Mouse (Mus musculus) heart, embryonic 16.5 days (tissue): ENCODE data around the gene Rwdd3. TPM values are rescaled to one million over a fixed set of nuclear protein-coding genes. Genes with fewer than 3 reads are reported as not detected.

Experiments used
- ATAC-seq: fragments of 200-750 bp; cut with Nextera tagmentation; replicated peaks from 2 replicates; pipeline ENCODE4 v1.8.0; 2017; ENCODE audit warnings: moderate number of reproducible peaks; ENCODE audit not compliant: insufficient read depth, low FRiP score; ENCODE audit errors: extremely low read depth
- H3K27ac ChIP-seq: fragments of 300-500 bp; sonication (generic); 2 replicates; pipeline ENCODE4 v1.5.1; 2014; ENCODE audit warnings: mild to moderate bottlenecking, low read length, control low read depth, moderate library complexity
- H3K27me3 ChIP-seq: fragments of 300-500 bp; sonication (generic); 2 replicates; pipeline ENCODE4 v1.6.1; 2014; ENCODE audit warnings: low read length, mixed read lengths; ENCODE audit not compliant: control insufficient read depth, insufficient read depth
- H3K36me3 ChIP-seq: fragments of 300-500 bp; sonication (generic); 2 replicates; pipeline ENCODE4 v1.6.1; 2014; ENCODE audit not compliant: control insufficient read depth, insufficient read depth
- H3K4me1 ChIP-seq: fragments of 300-500 bp; sonication (generic); 2 replicates; pipeline ENCODE4 v1.6.1; 2014; ENCODE audit warnings: low read length, mixed read lengths; ENCODE audit not compliant: control insufficient read depth, insufficient read depth
- H3K4me2 ChIP-seq: fragments of 300-500 bp; sonication (generic); 2 replicates; pipeline ENCODE4 v1.6.1; 2014; ENCODE audit warnings: low read depth, mild to moderate bottlenecking, control low read depth, low read length
- H3K4me3 ChIP-seq: fragments of 300-500 bp; sonication (generic); 2 replicates; pipeline ENCODE4 v1.5.1; 2014; ENCODE audit warnings: mild to moderate bottlenecking, control low read depth, low read length
- H3K9ac ChIP-seq: fragments of 300-500 bp; sonication (generic); 2 replicates; pipeline ENCODE4 v1.6.1; 2014; ENCODE audit warnings: low read length, control low read depth
- H3K9me3 ChIP-seq: fragments of 300-500 bp; sonication (generic); replicated peaks from 2 replicates; pipeline ENCODE4 v1.6.1; 2016; ENCODE audit warnings: low read length; ENCODE audit not compliant: control insufficient read depth
- WGBS: fragments of 180-500 bp; shearing (Covaris S2); extraction: QIAGEN DNeasy Blood & Tissue Kit; methylation state at CpG from one replicate; pipeline ENCODE4 v1.1.7; 2014; 5-methylcytosine and 5-hydroxymethylcytosine counted together
- polyA plus RNA-seq: library from polyadenylated mRNA; unstranded; fragments of >200 nt; fragmentation: Nextera tagmentation; extraction: Ambion mirVana; gene quantifications from 2 replicates; pipeline ENCODE4 v1.2.1, GENCODE M21; 2015

Gene Rwdd3
- polyA plus RNA-seq, 1 experiment from 2014 or later, result 3.3 TPM

DNA sequence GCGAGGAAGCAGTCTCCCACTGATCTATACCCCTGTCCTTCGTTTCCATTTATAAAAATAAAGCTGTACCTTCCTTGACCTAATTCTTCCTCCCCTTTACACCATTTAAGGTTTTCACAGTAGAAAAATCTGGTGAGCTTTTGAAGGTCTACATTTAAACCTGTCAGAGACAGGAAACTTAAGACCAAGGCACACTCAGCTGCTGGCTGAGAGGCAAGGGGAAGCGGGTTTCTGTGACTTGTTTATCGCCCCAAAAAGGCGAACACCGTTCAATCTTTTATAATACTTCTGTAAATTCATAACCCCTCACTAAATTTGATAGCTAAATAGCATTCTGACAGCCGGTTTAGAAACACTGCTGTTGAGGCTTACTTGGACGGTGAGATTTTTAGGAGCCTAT is 60.4 kb downstream of the Rwdd3 start:
- ATAC-seq, result no peak
- 87% methylated on average over 8 of the region's 8 CpGs for WGBS
- no peak overlapping the region for H3K4me2 ChIP-seq
- H3K27me3 ChIP-seq, result no peaks in the 10 kb centered on the region
- H3K36me3 ChIP-seq, result no peaks in the 10 kb centered on the region
- H3K27ac ChIP-seq, result no peak overlapping the region
- H3K4me1 ChIP-seq, result no peaks in the 10 kb centered on the region
- no peaks in the 10 kb centered on the region for H3K9me3 ChIP-seq
- H3K4me3 ChIP-seq, result no peak overlapping the region
- H3K9ac ChIP-seq, result no peak overlapping the region

DNA sequence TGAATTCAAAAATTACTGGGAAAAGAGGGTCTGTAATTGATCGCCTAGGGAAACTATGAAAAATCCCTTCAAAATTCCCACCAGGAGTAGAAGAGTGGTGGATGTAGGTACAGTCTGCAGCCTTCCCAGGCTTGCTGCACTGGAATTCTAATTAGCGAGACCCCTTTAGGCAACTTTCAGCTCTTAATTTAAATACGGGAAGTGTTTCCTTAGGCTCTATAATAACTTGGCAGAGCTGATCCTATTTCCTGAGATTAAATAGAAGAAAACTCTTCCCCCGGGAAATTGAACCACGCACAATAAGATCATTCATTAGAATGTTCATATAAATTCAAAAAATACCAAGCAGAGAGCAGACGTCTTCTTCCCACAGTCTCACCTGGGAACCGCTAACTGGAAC is 61.1 kb downstream of the Rwdd3 start:
- Histone ChIP-seq H3K4me3 (no peak overlapping the region), H3K4me1 (no peaks in the 10 kb centered on the region), H3K27ac (no peak overlapping the region), H3K9ac (no peak overlapping the region), H3K27me3 (no peaks in the 10 kb centered on the region), H3K9me3 (no peaks in the 10 kb centered on the region), H3K4me2 (no peak overlapping the region), H3K36me3 (no peaks in the 10 kb centered on the region)
- WGBS, result 74% methylated on average over 7 of the region's 7 CpGs
- ATAC-seq, result no peak

DNA sequence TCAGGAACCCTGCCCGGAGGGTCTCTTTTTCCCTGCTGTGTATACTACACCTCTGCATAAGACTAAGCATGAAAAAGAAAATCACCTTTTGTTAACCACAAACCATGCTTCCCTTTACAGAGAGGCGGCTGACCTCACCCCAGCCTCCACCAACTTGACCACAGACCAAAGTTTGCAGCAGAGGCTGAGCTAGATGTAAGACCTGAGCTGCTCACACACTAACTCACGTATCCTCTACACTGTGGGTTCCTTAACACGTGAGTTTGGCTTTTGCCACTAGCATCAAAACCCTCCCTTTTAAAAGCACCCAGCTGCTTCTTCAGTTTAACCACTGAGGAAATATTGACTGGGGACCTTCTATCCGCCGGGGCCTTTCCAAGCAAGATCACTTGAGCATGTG is 64.0 kb downstream of the Rwdd3 start:
- Histone ChIP-seq H3K36me3 (no peaks in the 10 kb centered on the region), H3K27ac (no peak overlapping the region), H3K4me3 (no peak overlapping the region), H3K4me1 (no peaks in the 10 kb centered on the region), H3K9ac (no peak overlapping the region), H3K4me2 (no peak overlapping the region), H3K27me3 (no peaks in the 10 kb centered on the region), H3K9me3 (no peaks in the 10 kb centered on the region)
- no peak for ATAC-seq
- 71% methylated on average over 6 of the region's 6 CpGs for WGBS

DNA sequence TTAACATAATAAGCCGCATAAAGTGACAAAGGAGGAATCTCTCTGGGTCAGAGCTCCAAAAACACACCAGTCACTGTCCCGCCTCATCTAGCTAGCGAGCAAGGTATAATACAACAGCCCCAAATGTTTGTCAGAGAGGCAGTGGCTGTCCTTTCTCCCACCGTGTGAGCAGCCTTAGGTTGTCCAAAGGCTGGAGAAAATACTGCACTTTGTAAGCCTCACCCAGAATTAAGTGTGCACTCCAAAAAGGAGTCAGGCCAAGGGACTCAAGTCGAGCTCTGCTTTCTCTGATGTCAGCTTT is 66.1 kb downstream of the Rwdd3 start:
- H3K36me3 ChIP-seq, result no peaks in the 10 kb centered on the region
- H3K9ac ChIP-seq, result no peak overlapping the region
- peak overlapping the region; percentile 59 for H3K4me2 ChIP-seq
- no peak overlapping the region; the same call in 1 of the 2 replicates for H3K4me3 ChIP-seq
- no peaks in the 10 kb centered on the region for H3K9me3 ChIP-seq
- H3K4me1 ChIP-seq, result no peaks in the 10 kb centered on the region
- 0 out of 2 replicates have a peak, but pooled peaks have one; percentile 23 for ATAC-seq
- no peaks in the 10 kb centered on the region for H3K27me3 ChIP-seq
- H3K27ac ChIP-seq, result no peak overlapping the region
- WGBS, result 70% methylated on average over 5 of the region's 5 CpGs

Other genes with a start within 250 kb of the Rwdd3 start
- 0.45 and 0.66 TPM in 2 replicates for gene Tmem56, start 111.4 kb upstream of the Rwdd3 start, polyA plus RNA-seq
- 37.9 and 39.8 TPM in 2 replicates for gene Alg14, start 120.1 kb upstream of the Rwdd3 start, polyA plus RNA-seq